26 mouse cellular contexts compared by ENCODE assay signal in genomic region chr7:43417298-43417697, GRCm38 (mm10). TPM values are rescaled to one million over a fixed set of nuclear protein-coding genes. Genes with fewer than 3 reads are reported as not detected.
DNase-seq lines count a peak whose midpoint lies in the region; ATAC-seq and TF ChIP-seq lines count a peak whose summit lies in the region.
"Had no signal": no experiment of that assay in that cellular context is flagged by ENCODE, and none has a peak within 500 bp of the region (broad histone marks: within the 10 kb centered on the region; RNA-seq: fewer than 3 reads in every experiment).

No protein-coding gene starts in this region.

- peak; percentile 3 for DNase-seq in hindbrain, embryonic 11.5 days (ENCODE audit: low spot score)
- no peak for DNase-seq in liver, postnatal 0 days
- DNase-seq in liver (no peak), R1 (ENCODE audit: low read depth, low spot score) (peak; percentile 67)
- peak; percentile 28 to 35 for DNase-seq in B cell, adult 2 months
- no peak for DNase-seq in spleen, adult 12 weeks (ENCODE audit: low spot score)
- DNase-seq in gastrocnemius, postnatal 10 days = no peak
- DNase-seq: adrenal gland, postnatal 14 days; cerebellum, adult 9-11 months; layer of hippocampus, adult 9-11 months; lung, adult 2 months had no signal

- TF ChIP-seq CTCF in liver, postnatal 0 days (IDR thresholded peaks at IDR 0.05; ENCODE audit: low read depth) = peak; percentile 29; the same call in 1 of the 2 replicates

- WGBS in hindbrain, embryonic 11.5 days = 82% methylated on average over 10 of the region's 10 CpGs
- WGBS in hindbrain, embryonic 13.5 days = 87% methylated on average over 10 of the region's 10 CpGs
- WGBS in liver, postnatal 0 days (ENCODE audit: insufficient replicate concordance) = 81% methylated on average over 10 of the region's 10 CpGs

- no peak for TF ChIP-seq EP300 in liver, postnatal 0 days (IDR thresholded peaks at IDR 0.05; ENCODE audit: low read depth)

- no peaks in the 10 kb centered on the region for H3K36me3 ChIP-seq in hindbrain, embryonic 11.5 days (ENCODE audit: control insufficient read depth, insufficient read depth, low read length)
- H3K36me3 ChIP-seq in hindbrain, embryonic 13.5 days = no peaks in the 10 kb centered on the region
- H3K36me3 ChIP-seq in liver, postnatal 0 days (replicated peaks; ENCODE audit: insufficient read depth, low read length) = no peaks in the 10 kb centered on the region
- H3K36me3 ChIP-seq: forebrain, embryonic 15.5 days; heart, embryonic 10.5 days; limb, embryonic 13.5 days; midbrain, embryonic 12.5 days; neural tube, embryonic 15.5 days had no signal

- no peaks in the 10 kb centered on the region for H3K4me1 ChIP-seq in hindbrain, embryonic 11.5 days (replicated peaks; ENCODE audit: control insufficient read depth, insufficient read depth, low read length)
- no peaks in the 10 kb centered on the region for H3K4me1 ChIP-seq in hindbrain, embryonic 13.5 days (replicated peaks)
- no peaks in the 10 kb centered on the region for H3K4me1 ChIP-seq in liver, postnatal 0 days (ENCODE audit: insufficient read depth)
- H3K4me1 ChIP-seq: forebrain, embryonic 15.5 days; heart, embryonic 10.5 days; limb, embryonic 13.5 days; midbrain, embryonic 12.5 days; neural tube, embryonic 15.5 days had no signal

- no peak overlapping the region for H3K27ac ChIP-seq in hindbrain, embryonic 11.5 days (ENCODE audit: low read depth, low read length)
- no peak overlapping the region for H3K27ac ChIP-seq in hindbrain, embryonic 13.5 days
- H3K27ac ChIP-seq in liver, postnatal 0 days (ENCODE audit: low read depth) = no peak overlapping the region
- H3K27ac ChIP-seq: forebrain, embryonic 15.5 days; heart, embryonic 10.5 days; limb, embryonic 13.5 days; midbrain, embryonic 12.5 days; neural tube, embryonic 15.5 days had no signal

- no peaks in the 10 kb centered on the region for H3K27me3 ChIP-seq in hindbrain, embryonic 11.5 days (ENCODE audit: control insufficient read depth, insufficient read depth, low read length)
- H3K27me3 ChIP-seq in hindbrain, embryonic 13.5 days = no peaks in the 10 kb centered on the region
- no peaks in the 10 kb centered on the region for H3K27me3 ChIP-seq in liver, postnatal 0 days (ENCODE audit: insufficient read depth, low read length)
- H3K27me3 ChIP-seq: forebrain, embryonic 15.5 days; limb, embryonic 13.5 days; midbrain, embryonic 12.5 days; neural tube, embryonic 15.5 days had no signal

- H3K9ac ChIP-seq in hindbrain, embryonic 11.5 days (ENCODE audit: low read depth, low read length) = no peak overlapping the region
- no peak overlapping the region for H3K9ac ChIP-seq in hindbrain, embryonic 13.5 days
- H3K9ac ChIP-seq in liver, postnatal 0 days (replicated peaks) = no peak overlapping the region
- H3K9ac ChIP-seq: forebrain, embryonic 15.5 days; limb, embryonic 13.5 days; midbrain, embryonic 12.5 days; neural tube, embryonic 15.5 days had no signal

- H3K4me2 ChIP-seq in hindbrain, embryonic 11.5 days (replicated peaks; ENCODE audit: low read depth, low read length) = no peak overlapping the region
- H3K4me2 ChIP-seq in hindbrain, embryonic 13.5 days = no peak overlapping the region
- H3K4me2 ChIP-seq in liver, postnatal 0 days (ENCODE audit: low read depth, low read length) = no peak overlapping the region
- H3K4me2 ChIP-seq: forebrain, embryonic 15.5 days; limb, embryonic 13.5 days; midbrain, embryonic 12.5 days; neural tube, embryonic 15.5 days had no signal

- ATAC-seq in hindbrain, embryonic 11.5 days (ENCODE audit: low FRiP score) = no peak
- no peak for ATAC-seq in hindbrain, embryonic 13.5 days (ENCODE audit: low FRiP score)
- ATAC-seq in liver, postnatal 0 days = no peak
- ATAC-seq: forebrain, embryonic 15.5 days had no signal

- no peaks in the 10 kb centered on the region for H3K9me3 ChIP-seq in hindbrain, embryonic 11.5 days (ENCODE audit: control insufficient read depth, low read length)
- no peaks in the 10 kb centered on the region for H3K9me3 ChIP-seq in hindbrain, embryonic 13.5 days
- H3K9me3 ChIP-seq in liver, postnatal 0 days (ENCODE audit: low read length) = no peaks in the 10 kb centered on the region
- H3K9me3 ChIP-seq: forebrain, embryonic 15.5 days; heart, embryonic 10.5 days; midbrain, embryonic 12.5 days; neural tube, embryonic 15.5 days had no signal

- no peak overlapping the region for H3K4me3 ChIP-seq in hindbrain, embryonic 11.5 days (ENCODE audit: low read depth, low read length)
- H3K4me3 ChIP-seq in hindbrain, embryonic 13.5 days = no peak overlapping the region
- H3K4me3 ChIP-seq in liver, postnatal 0 days (ENCODE audit: low read depth, low read length) = no peak overlapping the region
- H3K4me3 ChIP-seq: forebrain, embryonic 15.5 days; heart, embryonic 10.5 days; limb, embryonic 13.5 days; midbrain, embryonic 12.5 days; neural tube, embryonic 15.5 days had no signal

RNA-seq across cellular contexts. Expression of gene Siglecg, which starts 9.3 kb away (rescaled TPM):
- polyA plus RNA-seq in hindbrain, embryonic 11.5 days (2014; fragmentation: Nextera tagmentation; extraction: Ambion mirVana) = not detected in 2 replicates
- not detected in 2 replicates for polyA plus RNA-seq in hindbrain, embryonic 13.5 days (2015; fragmentation: Nextera tagmentation; extraction: Ambion mirVana)
- polyA plus RNA-seq in liver, postnatal 0 days (2015; fragmentation: Nextera tagmentation; extraction: Ambion mirVana) = 2.9 and 3.5 TPM in 2 replicates
- total RNA-seq in gastrocnemius, postnatal 10 days (2021) = under 1 TPM; 0.14 to 0.59 TPM
- total RNA-seq: gastrocnemius, adult 18-20 months had no signal
- polyA plus RNA-seq: forebrain, embryonic 15.5 days; heart, embryonic 10.5 days; midbrain, embryonic 12.5 days had no signal

RNA-seq across cellular contexts. Expression of gene Lim2, which starts 10.2 kb away (rescaled TPM):
- polyA plus RNA-seq in hindbrain, embryonic 11.5 days (2014; fragmentation: Nextera tagmentation; extraction: Ambion mirVana) = not detected in 2 replicates
- not detected in 2 replicates for polyA plus RNA-seq in hindbrain, embryonic 13.5 days (2015; fragmentation: Nextera tagmentation; extraction: Ambion mirVana)
- not detected in 2 replicates for polyA plus RNA-seq in liver, postnatal 0 days (2015; fragmentation: Nextera tagmentation; extraction: Ambion mirVana)
- not detected for total RNA-seq in gastrocnemius, postnatal 10 days (2021)
- total RNA-seq: adrenal gland, postnatal 14 days; gastrocnemius, adult 18-20 months; hematopoietic stem cell, adult 5-6 weeks; left cerebral cortex, adult 18-20 months; left cerebral cortex, postnatal 25 days; megakaryocyte, adult 5-6 weeks had no signal
- polyA plus RNA-seq: forebrain, embryonic 15.5 days; heart, embryonic 10.5 days; heart, embryonic 16.5 days; kidney, embryonic 14.5 days; limb, embryonic 13.5 days; lung, adult 2 months; midbrain, embryonic 12.5 days; neural tube, embryonic 15.5 days; small intestine, adult 2 months had no signal

RNA-seq across cellular contexts. Expression of gene Nkg7, which starts 19.6 kb away (rescaled TPM):
- 0.29 TPM in 1 of 2 replicates, not detected in the other for polyA plus RNA-seq in hindbrain, embryonic 11.5 days (2014; fragmentation: Nextera tagmentation; extraction: Ambion mirVana)
- polyA plus RNA-seq in hindbrain, embryonic 13.5 days (2015; fragmentation: Nextera tagmentation; extraction: Ambion mirVana) = 0.26 TPM in 1 of 2 replicates, not detected in the other
- polyA plus RNA-seq in liver, postnatal 0 days (2015; fragmentation: Nextera tagmentation; extraction: Ambion mirVana) = 12.6 and 16.2 TPM in 2 replicates
- total RNA-seq in gastrocnemius, postnatal 10 days (2021) = not detected
- total RNA-seq: adrenal gland, postnatal 14 days; gastrocnemius, adult 18-20 months; left cerebral cortex, adult 18-20 months; left cerebral cortex, postnatal 25 days had no signal
- polyA plus RNA-seq: forebrain, embryonic 15.5 days; heart, embryonic 10.5 days; kidney, embryonic 14.5 days; midbrain, embryonic 12.5 days; neural tube, embryonic 15.5 days had no signal

RNA-seq across cellular contexts. Expression of gene Cldnd2, which starts 23.3 kb away (rescaled TPM):
- polyA plus RNA-seq in hindbrain, embryonic 11.5 days (2014; fragmentation: Nextera tagmentation; extraction: Ambion mirVana) = not detected in 2 replicates
- not detected in 2 replicates for polyA plus RNA-seq in hindbrain, embryonic 13.5 days (2015; fragmentation: Nextera tagmentation; extraction: Ambion mirVana)
- 0.22 TPM in 1 of 2 replicates, not detected in the other for polyA plus RNA-seq in liver, postnatal 0 days (2015; fragmentation: Nextera tagmentation; extraction: Ambion mirVana)
- total RNA-seq in gastrocnemius, postnatal 10 days (2021) = not detected
- total RNA-seq: adrenal gland, postnatal 14 days; gastrocnemius, adult 18-20 months; hematopoietic stem cell, adult 5-6 weeks; left cerebral cortex, adult 18-20 months; left cerebral cortex, postnatal 25 days; megakaryocyte, adult 5-6 weeks had no signal
- polyA plus RNA-seq: forebrain, embryonic 15.5 days; heart, embryonic 10.5 days; heart, embryonic 16.5 days; intestine, embryonic 14.5 days; kidney, embryonic 14.5 days; limb, embryonic 13.5 days; lung, adult 2 months; midbrain, embryonic 12.5 days; neural tube, embryonic 15.5 days; small intestine, adult 2 months had no signal

RNA-seq across cellular contexts. Expression of gene Etfb, which starts 26.6 kb away (rescaled TPM):
- polyA plus RNA-seq in hindbrain, embryonic 11.5 days (2014; fragmentation: Nextera tagmentation; extraction: Ambion mirVana) = 192 and 206 TPM in 2 replicates
- 149 and 154 TPM in 2 replicates for polyA plus RNA-seq in hindbrain, embryonic 13.5 days (2015; fragmentation: Nextera tagmentation; extraction: Ambion mirVana)
- 759 and 760 TPM in 2 replicates for polyA plus RNA-seq in liver, postnatal 0 days (2015; fragmentation: Nextera tagmentation; extraction: Ambion mirVana)
- total RNA-seq in gastrocnemius, postnatal 10 days (2021) = 100 to 1,000 TPM; 346 to 421 TPM

Comparison
In these comparisons a context has a peak if more than half of its experiments do, and no peak if none do; other contexts are left out.
1. DNase-seq: peak in hindbrain, embryonic 11.5 days (single experiment), B cell, adult 2 months (2 of 2) and R1 (single experiment); none in liver, postnatal 0 days (single experiment), liver (single experiment), spleen, adult 12 weeks (single experiment) and gastrocnemius, postnatal 10 days (single experiment).
2. RNA of gene Nkg7, which starts 19.6 kb away (polyA plus RNA-seq): 12.6 to 16.2 TPM in liver, postnatal 0 days; 0.26 TPM in hindbrain, embryonic 13.5 days and 0.29 TPM in hindbrain, embryonic 11.5 days; every median in the first group is over 10 times any median in the second.